Mouse (Mus musculus) spleen, postnatal 14 days (tissue): Measurements from ENCODE around the gene Iqgap1.
A peak's percentile ranks its signal among the peaks of the same experiment; 100 is the strongest.

Experiments used
- DNase-seq, 2 experiments: peaks; one replicate each; pipeline ENCODE4 v3.0.0; 2021 to 2022; ENCODE audit warnings: low spot score in 2 of 2

Iqgap1 gene

DNA sequence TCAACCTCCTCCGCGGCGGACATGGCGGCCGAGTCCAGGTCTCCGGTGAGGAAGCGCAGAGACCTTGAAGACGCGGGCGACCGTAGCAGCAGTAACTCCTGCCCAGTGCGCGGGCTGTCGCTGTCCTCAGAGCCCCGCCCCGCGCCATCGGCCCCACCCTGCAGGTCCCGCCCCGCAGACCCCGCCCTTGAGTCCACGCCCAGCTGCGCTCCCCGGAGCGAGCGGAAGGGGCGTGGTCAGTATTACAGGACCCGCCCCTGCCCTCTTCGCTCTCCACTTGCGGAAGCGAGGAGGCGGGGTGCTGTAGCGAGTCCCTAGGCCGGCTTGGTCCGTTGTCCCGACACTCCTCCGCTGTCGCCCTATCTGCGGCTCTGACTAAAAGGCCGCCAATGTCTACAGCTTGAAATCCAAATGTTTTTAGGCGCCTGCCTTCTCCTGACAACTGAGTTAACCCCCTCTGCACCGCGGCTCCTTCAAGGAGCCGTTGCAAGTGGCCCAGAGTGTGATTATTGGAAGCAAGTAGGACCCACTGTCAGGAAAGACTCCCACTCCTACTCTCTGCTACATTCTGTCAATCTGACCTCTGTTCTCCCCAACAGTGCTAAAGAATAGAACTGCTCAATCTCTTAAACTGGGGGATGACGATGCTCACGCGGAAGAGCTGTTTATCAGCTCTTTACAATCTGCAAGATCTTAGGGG is 22.5 kb downstream of the Iqgap1 start:
- peak; percentile 86 to 90 for DNase-seq

DNA sequence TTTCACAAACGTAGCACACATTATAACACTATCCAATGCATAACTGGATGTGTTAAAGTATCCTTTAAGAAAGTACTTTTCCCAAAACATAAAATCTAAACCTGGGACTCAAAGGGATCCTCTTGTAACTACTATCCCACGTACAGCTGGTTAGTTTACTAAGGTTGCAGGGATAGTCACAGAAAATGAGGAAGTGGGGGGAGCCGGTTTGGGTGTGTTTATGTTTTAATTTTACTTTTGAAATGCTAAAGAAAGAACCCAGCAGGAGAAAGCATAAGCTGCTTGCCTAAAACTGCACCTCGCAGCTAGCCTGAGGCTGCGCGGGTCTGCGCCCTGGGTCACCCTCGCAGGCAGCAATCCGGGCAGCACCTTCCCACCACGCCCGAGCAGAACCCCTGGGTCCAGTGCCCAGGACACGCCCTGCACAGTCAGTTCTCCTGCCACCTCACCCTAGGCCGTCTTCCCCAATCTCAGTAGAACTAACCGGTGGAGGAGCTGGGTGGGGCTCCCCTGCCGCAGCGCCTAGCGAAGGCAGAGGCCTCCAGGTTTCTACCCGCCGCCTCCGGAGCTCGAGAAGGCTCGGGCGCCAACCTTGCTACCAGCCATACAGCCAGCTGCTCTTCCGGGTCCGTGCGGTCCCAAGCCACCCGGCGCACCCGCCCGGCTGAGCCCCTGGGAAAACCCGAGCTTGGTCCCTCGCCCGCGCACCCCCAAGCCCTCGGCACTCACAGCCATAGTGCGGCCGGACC is 23.2 kb downstream of the Iqgap1 start:
- peak; percentile 42 to 60 for DNase-seq

DNA sequence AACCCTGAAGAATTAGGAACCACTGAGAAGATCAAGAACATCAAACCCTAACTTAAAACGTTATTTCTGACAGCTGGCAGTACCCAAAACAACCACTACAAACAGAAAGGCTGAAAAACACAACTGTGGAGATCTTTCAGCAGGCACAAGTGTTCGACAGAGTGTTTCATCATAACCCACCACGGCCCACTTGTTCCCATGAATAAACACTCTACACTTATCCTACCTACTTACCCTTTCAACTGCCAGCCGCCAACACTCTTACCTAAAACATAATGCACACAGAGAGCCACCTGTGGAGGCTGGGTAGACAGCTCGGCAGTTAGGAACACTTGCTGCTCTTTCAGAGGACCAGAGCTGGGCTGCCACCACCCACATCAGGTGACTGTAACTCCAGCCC is 26.5 kb downstream of the Iqgap1 start:
- no peak for DNase-seq

DNA sequence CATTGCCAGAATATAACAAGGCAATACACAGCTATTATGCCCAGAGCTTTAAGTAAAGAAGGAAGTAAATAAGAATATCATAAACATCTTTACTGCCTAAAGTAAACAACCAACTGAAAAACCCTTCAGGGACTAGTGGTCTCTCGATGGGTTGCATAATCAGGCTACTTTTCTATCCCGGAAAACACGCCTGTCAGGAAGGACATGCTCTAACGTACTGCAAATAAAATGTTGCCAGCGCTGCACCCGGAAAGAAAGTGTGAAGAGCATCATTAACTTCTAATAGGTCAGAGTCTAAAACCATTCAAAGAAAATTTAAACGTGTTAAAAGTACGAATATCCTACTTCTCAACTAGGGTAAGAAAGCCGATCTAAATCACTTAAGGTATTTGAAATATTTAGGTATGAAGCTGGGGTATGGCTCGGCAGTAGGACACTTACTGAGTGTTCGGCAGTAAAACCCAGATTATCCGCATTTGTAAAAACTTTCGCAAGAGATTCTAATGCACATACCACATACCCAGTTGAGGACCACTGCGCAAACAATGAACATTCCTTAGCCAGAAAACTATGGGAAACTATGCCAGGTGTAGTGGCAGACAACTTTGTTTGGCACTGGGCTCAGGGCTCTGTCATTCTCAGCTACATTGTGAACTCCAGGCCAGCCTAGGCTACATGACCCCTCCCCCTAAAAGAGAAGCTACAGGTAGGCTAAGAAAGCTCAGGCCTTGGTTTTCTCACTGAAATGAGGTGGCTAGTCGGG is 28.8 kb downstream of the Iqgap1 start:
- DNase-seq: no peak

DNA sequence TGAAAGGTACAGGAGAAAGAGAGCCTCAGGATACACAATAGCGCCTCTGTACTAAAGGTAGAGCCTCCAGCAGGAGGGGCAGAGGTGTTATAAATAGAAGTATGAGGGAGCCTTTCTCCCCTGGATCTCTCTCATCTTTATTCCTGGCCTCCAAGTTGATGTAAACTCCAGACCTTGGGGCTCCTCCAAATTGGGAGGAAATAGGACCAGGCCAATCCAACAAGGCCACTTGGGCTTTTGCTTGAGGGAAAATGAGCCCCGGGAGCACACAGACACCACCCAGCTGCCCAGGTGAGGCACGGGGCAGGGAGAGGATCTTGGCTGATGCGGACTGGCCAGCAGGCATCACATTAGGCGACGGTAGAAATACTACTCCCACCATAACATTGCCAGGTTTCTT is 29.5 kb downstream of the Iqgap1 start:
- no peak for DNase-seq

DNA sequence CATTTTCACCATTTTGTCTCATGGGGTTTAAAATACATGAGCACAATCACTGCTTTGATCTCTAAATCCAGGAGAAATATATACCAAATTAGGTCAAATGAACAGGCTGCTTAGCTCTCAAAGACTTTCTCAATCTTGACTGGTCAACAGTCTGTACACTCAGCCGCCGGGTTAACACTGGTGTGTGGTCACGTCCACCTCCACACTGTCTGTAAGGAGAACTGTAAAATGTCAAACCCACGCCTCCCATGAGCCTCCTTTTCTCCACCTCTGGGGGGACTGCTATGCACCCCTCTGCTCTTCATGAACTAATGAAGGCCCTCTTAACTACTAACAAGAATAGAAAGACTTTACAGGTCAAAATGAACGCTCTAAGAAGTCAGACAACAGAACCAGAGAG is 36.2 kb downstream of the Iqgap1 start:
- DNase-seq: no peak

DNA sequence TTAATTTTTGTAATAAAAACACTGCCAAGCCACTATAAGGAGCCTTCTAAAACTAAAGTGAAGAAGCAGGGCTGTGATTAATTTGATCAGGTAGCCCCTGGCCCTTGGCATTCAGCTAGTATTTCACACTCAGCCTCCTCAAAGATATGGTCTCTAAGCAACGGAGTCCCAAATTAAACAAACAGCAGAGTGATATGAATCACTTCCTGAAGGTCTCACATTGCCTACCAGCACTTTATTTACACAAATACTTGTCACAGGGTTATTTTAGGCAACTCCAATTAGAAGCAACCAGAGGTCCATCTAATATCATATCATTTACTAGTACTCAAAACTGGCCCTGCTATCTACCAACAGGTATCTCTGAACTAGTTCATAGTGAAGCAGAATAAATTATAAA is 36.7 kb downstream of the Iqgap1 start:
- DNase-seq: no peak

DNA sequence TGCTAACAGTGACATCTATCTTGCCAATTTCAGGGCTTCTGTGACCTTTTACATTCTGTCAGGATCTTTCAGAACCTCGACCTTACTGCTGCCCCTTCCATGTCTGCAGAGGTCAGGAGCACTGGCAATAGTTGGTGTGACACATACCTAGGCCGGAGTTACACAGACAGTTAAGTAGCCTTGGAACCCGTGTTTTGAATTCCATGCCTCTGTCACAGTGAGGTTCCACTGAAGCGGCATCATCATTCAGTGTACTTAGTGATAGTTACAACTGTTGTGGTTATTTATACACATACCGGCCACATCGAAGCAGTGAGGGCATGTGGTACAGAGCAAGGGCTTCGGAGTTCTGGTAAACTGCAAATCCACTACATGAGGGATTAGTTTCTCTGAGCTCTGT is 37.8 kb downstream of the Iqgap1 start:
- no peak for DNase-seq

DNA sequence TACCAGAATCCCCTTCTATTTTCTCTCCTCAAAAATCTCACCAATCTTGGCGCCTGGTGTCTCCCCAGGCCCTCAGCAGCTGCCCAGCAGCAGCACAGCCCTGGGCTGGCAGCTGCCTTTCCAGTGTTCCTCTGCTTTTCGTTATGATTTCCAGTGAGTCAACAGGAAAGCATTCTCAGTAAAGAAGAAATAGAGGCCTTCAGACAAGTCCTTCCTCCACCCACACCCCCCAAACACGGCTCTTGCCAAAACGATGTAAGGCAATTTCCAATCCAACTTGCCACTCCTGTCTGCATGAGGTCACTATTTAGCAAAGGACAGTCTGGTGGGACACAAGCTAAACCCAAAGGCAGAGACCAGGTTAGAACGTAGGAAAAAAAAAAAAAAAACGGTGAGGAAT is 39.0 kb downstream of the Iqgap1 start:
- DNase-seq: no peak

DNA sequence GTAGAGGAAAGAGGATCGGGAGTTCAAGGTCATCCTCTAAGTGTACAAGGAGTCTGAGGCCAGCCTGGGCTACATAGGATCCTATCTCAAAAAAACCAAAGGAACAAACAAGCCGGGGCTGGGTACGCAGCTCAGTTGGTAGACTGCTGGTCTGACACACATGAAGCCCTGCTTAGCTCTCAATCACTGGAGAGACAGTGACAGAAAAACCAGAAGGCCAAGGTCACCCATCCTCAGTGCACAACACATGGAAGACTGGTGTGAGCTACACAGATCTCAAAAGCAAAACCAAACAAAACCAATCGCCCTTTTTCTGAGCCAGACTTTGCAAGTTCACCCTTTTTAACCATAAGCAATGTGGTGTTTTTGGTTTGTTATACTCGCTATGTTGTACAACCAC is 41.9 kb downstream of the Iqgap1 start:
- no peak for DNase-seq

DNA sequence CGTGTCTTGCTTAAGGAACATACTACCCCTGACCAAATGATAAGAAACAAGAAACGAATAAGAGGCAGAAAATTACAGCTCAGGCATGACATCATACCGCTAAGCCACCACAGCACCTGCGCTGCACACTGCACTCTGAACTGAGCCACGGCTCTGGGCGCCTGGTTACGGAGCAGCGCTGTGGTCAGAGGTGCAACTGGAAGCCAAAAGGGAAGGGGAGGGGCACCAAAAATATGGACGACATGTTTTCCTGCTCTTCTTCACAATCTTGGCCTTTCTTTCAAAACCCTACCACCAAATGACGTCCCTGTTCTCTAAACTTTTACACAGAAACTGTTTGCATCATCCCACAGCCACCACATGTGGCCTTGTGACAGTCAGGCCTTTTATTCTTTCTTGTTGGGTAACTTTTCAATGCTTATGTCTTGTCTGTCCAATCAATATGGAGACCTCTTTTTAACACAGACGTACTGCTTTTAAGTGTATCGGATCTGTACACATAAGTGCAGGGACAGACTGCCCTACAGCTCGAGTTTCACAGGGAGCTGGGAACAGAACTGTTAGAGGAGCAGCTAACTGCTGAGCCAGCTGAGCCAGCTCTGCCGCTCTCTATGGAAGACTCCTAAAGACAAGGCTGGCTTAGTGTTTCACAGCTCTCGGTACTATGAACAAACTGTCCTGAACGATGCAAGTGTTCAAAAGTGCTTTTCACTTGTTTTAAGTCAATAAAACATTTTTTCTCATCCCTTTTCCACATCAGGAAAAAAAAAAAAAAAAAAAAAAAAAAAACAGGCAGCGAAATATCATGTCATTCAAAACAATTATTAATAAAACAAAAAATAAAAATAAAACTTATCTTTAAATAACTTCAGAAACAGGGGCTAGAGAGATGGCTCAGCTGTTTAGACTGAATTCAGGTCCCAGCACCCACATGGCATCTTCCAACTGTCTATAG is 43.3 kb downstream of the Iqgap1 start:
- DNase-seq: no peak

DNA sequence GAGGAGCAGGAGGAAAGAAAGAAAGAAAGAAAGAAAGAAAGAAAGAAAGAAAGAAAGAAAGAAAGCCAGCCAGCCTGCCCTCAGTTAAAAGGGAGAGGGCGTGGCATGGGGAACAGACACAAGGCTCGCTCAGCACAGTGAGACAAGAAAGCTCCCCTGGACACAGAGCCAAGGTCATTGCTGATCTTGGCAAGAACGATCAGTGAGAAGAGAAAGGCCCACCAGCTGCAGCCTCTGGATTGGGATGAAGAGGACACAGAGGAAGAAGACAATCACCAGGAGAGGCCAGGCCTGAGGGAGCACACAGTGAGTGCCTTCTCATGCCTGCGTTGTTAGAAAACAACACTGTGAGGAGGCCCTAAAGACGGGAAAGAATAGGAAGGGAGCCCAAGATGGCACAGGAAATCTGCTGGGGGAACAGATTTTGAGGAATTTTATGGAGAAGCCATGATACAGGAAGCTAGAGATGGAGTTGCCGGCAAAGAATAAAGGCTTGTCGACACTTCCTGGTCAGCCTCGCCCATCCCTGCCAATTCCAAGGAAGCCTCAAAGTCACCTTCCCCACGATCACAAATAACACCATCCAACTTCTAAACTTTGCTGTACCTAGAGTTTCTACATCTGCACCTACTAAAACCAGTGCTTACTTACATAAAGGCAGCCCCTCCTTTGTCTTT is 44.2 kb downstream of the Iqgap1 start:
- no peak for DNase-seq

DNA sequence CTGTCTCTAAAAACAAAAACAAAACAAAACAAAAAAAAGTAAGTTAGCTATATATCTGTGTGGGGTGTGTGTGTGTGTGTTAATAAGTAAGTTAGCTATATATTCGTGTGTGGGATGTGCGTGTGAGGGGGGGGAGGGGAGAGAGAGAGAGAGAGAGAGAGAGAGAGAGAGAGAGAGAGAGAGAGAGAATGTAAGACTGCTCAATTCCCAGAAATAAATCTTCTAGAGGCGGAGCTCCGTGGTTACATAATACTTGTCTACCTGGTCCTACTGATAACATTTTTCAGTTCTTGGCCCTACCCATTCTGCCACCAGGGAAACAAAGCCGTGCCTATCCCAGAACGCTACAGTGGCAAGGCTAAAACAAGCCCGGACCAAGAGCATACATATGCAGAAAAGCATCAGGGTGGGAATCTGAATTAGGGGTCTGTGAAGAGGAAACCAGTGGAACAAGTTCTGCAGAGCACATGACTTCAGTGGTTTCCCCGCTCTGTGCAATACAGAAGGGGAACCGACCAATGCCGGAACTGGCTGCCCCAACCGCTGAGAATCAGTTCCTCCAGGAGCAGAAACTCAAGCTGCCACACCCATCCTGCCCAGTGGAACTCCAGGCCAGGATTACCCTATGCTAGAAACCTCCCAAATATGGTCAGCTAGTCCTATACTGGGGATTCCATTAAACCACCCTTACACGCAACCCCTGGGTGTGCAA is 46.7 kb downstream of the Iqgap1 start:
- peak; percentile 36 to 59 for DNase-seq

DNA sequence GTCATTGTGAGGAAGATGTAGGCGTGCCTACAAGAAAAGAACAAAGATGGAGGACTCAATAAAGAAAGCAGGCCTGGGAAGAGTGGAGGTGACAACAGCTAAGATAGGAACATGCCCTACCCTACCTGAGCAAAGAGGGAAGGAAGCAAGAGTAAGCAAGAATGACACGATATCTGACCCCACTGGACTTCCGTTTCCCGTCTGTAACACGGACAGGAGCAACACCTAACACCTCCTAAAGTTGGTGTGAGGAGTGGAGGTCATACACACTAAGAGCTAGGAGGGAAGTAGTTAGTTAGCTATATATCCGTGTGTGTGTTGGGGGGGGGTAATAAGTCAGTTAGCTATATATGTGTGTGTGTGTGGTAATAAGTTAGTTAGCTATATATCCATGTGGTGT is 47.4 kb downstream of the Iqgap1 start:
- no peak for DNase-seq

DNA sequence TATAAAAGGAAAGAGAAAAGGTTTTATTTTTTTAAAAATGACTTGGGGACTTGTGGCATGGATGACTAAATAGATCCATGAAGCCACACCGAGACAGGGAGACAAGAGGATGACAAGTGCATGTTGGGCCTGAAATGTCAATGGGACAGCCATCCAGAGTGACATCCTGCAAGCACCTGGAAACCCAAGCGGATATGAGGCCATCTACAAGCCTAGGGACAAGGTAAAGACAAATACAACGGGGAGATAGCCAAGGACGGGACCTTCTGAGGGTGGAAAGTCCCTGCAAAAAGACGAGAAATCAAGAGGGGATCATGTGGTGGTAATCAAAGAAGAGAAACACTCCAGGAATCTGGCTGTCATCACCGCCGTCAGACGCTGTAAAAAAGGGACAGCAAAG is 48.6 kb downstream of the Iqgap1 start:
- DNase-seq: no peak

DNA sequence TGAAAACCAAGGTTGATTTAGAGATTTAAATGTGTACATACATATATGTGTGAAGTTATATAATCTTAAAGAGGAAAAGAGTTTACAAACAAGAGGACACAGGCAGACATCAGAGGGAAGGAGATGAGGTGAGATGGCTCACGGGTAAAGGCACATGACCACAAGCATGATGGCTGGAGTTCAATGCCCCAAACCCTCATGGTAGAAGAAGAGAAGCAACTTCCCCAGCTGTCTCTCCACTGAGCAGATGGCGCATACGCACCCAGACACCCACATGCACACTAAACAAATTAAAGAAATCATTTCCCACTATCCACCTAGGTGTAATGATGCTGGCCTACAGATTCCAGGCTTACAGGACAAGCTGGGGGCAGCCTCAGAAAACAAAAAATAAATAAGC is 49.7 kb downstream of the Iqgap1 start:
- DNase-seq: no peak

DNA sequence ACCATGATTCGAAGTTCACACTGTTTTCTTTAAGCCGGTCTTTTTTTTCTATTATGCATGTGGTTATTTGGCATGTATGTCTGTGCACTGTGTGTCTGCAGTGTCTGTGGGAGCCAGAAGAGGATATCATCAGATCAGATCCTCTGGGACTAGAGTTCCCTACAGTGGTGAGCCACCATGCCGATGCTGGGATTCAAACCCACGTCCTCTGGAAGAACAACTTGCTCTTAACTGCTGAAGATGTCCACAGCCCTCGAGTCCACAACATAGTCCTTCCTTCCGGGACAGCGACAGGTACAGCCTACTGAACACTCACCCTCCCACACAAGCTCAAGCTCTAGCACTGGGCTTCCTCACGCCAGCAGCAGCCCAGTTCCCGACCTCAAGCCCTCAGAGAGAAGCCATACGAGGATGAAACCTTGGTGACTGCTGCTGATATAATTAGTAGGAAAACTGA is 50.3 kb downstream of the Iqgap1 start:
- DNase-seq: no peak

DNA sequence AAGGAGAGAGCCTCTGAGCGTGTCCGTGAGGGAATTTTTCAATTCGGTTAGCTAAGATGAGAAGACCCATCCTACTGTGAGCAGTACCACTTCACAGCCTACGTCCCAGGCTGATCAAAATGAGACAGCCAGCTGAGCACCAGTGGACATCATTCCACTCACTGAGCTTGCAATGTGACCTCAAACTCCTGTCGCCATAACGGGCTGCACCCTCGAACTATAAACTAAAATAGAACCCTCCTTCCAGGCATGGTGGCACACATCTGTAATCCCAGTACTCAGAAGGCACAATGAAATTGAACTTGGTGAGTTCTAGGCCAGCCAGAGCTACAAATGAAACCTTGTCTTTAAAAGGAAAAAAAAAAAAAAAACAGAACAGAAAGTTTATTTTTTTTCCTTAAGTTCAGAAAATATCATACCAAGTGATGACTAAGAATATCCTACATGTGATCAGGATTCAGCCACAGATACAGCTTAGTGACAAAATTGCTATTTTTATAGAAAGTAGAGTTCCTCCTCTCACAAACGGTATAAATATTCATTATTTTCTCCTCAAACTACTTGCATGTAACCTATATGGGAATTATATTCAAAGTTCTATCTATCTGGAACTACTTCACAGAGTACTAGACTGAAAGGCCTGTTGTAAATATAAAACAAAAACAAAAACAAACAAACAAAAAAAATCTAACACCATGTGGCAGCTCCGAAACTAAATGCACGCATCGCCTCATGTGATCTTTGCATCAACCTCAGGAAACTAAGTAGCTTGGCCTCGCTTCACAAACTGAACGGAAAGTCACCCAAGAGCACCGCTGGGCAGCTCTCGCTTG is 50.9 kb downstream of the Iqgap1 start:
- DNase-seq: no peak

DNA sequence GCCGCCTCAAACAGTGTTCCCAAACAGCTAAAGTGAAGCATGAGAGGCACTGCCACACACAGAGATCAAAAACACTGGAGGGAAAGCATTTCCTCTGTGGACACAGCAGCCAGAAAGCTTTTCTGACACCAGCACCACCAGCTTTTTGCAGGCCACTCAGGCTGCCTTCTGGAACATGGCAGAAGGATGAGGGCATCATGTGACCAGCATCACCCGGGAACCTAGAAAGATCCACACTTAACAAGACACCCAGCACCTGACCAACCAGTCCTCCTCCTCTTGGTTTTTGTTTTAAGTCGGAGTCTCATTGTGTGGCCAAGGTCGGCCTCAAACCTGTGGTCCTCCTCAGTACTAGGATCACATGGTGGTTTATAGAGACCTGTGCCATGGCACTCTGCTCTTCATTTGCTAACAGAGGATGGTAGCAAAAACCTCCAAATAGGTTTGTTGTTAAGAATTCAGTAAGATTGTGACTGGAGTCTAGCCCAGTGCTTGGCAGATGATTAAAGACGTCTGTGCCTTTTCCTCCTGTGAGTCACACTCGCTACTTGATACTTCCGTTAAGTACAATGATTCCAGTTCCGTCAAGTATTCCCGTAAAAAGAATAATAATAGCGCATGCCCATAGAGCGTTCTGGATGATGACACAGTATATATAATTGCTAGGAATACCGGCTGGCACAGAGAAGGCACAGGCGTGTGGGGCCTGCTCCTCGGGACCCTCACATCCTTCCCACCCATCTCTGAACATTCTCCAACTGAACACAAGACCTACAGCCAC is 51.8 kb downstream of the Iqgap1 start:
- no peak for DNase-seq
